Mouse (Mus musculus) cortical plate, adult 2 months (tissue): ENCODE results near the gene Glis3.

Source experiments
- CTCF ChIP-seq: fragments of 200-500 bp; IDR thresholded peaks from 2 replicates; pipeline ENCODE4 v1.5.1; 2011; ENCODE audit warnings: mild to moderate bottlenecking, control low read depth, low read length; ENCODE audit not compliant: insufficient read depth; ENCODE audit errors: extremely low read depth
- POLR2A ChIP-seq: fragments of 200-500 bp; IDR thresholded peaks from 2 replicates; pipeline ENCODE4 v1.6.1; 2011; ENCODE audit warnings: mild to moderate bottlenecking, low read length, control low read depth; ENCODE audit not compliant: insufficient read depth; ENCODE audit errors: extremely low read depth

- no peak for TF ChIP-seq CTCF
- no peak for TF ChIP-seq POLR2A
Measured at GRCm38 (mm10) chr19:28617736-28618135, 62.1 kb downstream of the Glis3 start.
